Mouse (Mus musculus) layer of hippocampus, adult 8-10 months (tissue): ENCODE measurements at regions not wholly inside any gene's neighbourhood (a gene's known extent, or its start where the extent isn't known, plus 50 kb on each side); places are given as distances from the start of the nearest gene placed in this dataset.

Experiments
- DNase-seq, 2 experiments: peaks; one replicate each; pipeline ENCODE4 v3.0.0; 2022; ENCODE audit warnings: low spot score in 2 of 2

DNA sequence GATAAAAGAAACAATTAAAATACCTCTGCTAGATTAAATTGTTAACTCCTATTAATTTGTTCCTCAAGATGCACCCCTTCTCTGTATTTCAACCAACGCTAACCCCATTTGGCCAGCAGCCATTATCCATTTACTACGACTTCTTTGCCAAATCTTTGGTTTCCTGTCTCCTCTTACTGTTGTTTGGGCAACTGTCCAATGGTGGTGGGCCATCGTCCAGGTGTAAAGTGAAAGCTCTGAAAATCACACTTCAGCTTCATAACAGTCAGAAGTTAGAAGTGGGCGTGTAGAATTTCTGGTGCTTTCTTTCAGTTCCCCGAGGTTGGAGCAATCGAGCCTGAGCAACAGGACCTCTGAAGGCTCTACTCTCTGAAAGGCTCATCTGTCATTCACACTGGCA lies 66.8 kb upstream of the Zbtb20 start:
- no peak for DNase-seq

DNA sequence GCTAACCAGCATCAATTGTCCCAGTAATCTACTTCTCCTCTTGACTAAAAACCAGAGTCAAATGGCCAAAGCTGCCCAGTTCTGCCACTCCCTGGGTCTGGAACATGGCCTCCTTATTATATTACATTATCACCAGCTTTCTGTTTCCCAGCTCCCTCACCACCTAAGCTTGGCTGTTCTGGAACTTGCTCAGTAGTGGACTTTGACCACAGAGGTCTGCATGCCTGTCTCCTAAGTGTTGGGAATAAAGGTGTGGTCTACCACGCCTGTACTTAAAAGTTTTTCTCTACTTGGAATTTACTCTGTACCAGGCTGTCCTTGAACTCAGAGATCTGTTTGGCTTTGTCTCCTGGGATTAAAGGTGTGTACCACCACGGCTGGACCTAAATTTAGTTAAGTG lies 68.1 kb upstream of the Zbtb20 start:
- DNase-seq, result no peak

DNA sequence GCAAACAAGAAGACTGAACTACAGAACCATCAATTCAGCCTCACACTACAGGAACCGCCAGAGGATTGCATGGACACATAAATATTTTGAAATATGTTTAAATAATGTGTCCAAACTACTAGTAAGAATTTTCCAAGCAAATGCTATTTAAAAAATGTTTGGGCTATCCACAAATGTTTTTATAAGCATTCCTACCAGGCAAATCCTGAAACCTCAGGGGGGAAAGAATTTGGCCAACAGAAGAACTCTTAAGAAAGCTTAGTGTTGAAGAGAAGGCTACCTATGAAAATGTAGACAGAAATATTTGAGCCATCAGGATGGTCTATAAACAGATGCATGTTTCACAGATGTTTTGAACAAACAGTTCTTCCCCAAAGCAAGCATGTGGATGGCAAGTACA lies 72.1 kb upstream of the Zbtb20 start:
- no peak for DNase-seq

DNA sequence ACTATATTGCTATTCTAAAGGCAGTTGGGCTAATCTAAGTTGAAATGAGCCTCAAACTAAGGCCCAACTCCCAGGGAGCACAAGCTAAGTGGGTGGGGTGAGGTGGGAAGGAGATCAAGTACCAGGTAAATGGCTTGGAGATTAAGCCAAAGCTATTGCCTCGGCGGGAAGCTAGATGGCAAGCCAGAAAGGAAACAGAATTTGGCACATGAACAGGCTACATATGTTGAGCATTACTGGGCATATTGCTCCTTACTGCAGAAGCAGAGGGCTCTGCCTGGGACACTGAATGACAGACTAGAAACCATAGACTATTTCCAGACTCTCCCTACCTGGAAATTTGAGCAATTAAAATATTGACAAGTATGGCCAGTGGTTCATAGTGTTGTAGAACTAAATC lies 83.1 kb upstream of the Zbtb20 start:
- DNase-seq, result no peak

DNA sequence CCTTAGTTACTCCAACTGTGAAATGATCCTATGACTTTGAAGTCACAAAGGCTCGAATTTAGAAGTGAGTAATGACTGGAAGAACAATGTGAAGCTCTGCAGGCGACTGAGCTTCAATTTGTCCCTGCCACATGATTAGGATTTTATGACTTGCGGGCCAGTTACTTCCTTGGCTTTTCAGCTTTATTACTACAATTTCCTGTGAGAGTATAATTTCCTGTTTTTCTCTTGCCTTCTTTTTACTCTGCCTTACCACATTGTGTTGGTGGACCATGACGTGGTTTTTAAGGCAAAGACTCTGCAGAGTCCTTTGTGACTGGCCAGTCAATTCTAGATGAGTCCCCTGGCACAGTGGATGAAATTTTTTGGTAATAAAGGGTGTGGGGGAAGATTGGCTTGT lies 91.0 kb upstream of the Zbtb20 start:
- DNase-seq, result no peak

DNA sequence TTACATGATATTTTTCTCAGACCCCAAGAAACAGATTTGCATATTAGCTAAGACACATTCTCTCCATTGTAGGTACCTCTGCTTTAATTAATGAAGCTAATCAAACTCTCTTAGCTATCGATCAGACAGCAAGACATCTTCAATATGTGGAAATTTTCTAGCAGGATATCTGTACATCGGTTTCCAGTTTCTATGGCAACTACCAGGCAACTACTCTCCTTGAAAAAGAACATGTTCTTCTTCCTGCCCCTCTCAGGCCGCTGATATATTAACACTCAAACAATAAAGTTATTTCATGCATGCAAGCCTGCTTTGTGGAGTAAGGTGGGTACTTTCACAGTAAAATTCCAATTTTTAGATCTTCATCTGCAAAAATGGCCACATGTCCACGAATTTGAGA lies 91.7 kb upstream of the Zbtb20 start:
- DNase-seq, result no peak

DNA sequence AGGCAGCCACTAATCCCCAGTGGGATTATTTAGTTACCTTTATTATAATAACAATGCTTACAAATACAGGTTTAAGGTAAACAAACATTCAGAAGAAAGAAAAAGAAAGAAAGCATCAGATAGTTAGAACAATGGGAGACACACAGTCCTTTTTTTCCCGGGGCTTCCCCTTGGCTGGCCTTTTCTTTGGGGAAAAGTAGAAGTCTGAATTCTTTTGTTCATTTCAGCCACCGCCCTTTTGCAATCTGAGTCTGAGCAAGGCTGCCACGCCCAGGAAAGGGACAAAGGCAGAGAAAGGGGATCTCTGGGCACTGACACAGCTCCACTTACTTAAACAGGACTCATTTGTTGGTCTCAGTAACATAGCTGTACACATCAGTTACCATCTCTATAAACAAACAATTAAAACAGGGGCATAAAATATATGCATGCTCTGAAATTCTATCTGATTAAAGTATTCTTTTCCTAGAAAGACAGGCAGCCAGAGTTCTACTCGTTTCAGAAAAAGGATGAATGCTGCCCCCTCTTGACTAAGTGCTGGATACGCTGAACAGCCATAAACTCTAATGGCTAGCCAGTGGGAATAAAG lies 93.5 kb upstream of the Zbtb20 start:
- DNase-seq, result peak; percentile 34 to 49

DNA sequence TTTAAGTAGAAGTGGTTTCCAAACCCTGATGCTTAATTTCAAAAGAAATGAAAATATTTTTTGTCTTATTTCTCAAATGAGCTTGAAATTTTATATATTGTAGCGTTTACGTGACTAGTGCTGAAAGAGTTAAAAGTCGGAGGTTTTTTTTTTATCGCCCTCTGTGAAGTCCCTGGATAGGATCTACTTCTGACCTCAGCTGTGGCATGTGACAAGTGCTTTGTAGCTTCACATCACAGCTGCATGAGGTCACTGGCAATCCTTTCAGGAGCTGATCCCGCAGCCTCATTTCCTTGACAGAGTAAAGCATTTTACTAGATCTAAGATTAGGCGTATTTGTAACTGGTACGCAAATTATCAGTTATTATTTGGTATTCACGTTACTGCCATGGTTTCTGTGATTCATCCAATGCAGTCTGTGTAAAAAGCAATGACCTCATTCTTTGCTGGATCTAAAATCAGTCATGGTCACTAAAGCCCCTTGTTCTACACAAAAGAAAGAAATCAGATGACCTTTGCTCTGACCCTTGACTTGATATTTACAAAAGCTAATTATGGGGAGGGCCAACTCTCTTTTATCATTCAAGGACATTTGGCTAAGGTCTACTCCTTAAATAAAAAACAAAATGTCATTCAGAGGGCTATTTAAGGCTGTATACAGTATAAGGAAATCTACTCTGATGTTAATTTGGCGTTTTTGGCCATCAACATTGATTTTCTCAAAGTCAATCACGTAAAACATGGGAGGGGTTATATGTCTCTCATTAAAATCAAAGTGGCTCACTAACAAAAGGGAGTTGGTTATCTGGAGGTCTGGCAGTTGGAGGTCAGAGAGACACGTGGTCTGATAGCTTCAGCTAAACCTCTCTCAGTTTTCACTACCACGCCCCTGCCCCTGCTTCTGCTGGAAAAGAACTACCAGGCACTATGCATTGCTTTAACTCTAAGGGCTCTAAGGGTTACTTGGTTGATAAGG lies 94.3 kb upstream of the Zbtb20 start:
- no peak for DNase-seq

DNA sequence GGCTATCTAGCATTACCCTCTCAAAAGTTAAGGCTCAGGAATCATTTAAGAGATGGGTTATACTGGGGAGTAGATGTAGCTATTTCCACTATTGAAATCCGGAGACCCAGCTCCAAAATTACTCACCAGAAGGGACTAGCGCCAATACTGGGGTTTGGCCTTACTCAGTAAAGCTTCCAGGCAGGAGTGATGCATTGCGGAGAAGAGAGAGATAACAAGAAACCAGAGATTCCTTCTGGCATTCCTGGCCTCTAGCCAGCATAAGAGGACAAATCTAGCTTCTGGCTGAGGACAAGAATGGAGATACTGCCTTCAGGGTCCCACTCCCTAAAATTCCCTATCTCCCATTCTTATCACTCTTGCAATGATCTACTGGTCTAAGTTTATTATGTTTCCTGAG lies 95.7 kb upstream of the Zbtb20 start:
- DNase-seq, result no peak

DNA sequence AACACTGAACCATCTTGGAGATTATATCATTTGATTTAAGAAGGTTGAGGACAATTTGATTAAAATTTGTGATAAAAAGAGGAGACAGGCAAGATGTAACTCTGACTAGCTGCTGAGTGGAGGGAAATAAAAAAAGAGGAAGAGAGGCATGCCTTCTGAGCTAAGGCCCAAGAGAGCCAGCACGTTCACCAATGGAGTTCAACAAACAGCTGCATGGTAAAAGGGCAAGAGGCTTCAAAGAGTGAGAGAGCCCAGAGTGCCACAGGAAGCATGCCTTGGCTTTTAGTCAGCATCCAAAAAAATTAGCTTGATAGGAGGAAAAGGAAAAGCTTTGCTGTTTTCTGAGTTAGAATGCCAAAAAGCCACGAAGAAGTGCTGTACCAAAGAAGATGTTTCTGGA lies 103.0 kb upstream of the Zbtb20 start:
- no peak for DNase-seq

DNA sequence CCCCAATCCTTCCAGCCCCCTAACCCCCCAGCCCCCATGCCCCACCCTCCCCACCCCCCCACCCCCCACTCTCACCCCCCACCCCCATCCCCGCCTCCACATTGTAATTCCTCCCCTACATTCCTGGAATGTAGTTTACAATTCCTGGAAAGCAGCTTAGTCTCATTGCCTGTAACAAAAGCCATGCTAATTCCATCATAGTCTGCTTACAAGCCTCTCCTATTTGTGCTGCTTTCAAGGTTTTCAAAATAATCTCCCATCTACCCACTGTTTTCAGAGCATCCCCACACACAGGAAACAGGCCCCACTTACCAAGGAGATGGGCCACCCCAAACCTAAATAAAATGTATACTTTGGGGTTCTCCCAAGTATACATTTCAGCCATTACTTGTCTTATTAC lies 105.5 kb upstream of the Zbtb20 start:
- no peak for DNase-seq

DNA sequence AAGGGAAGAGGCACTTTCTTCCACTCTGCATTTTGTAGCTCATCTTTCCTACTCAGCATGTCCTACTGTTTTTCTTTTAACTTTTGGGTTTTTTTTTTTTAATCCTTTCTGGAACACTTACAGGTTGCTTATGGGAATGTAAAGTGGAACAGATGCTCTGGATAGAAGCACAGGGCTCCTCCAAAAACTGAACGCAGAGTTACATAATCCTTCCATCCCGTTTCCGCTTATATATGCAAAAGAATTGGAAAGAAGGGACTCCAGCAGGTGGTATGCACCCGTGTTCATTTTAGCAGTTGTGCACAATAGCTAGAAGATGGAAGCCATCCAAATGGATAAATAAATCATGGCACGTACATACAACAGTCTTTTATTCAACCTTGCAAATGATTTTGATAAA lies 127.0 kb upstream of the Zbtb20 start:
- DNase-seq, result peak in 1 of 2 experiments; percentile 25

DNA sequence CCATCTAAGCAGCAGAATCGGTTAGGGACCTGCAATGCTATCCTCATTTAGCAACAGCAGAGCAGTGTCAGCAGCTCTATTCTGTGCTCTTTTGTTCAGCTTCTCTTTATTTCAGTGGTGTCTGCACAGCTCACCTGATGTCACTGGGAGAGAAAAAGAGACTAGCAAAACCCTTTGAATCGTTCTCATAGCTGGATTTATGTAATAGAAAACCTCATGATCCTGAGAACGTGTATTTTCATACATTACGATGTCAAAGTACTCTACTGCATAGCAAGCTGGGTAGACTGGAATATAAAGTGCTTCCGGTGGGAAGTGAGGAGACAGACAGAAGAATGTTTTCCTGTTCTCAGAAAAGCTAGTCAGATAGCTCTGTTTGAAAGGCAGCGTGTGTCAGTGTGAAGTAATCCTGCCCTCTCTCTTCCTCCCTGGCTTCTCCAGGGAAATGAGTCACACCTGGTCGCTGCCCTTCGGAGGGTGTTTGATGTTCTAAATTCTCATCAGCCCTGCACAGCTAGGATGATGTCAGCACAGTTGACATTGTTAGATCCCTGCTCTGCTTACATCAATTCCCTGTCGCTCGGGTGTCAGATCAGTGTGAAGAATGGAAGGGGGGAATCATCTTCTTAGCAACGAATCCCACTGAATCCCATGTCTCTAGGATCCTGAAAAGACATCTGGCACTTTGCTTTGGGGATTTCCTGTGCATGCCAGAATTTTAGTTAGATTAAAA lies 129.6 kb upstream of the Zbtb20 start:
- peak in 1 of 2 experiments; percentile 19 for DNase-seq

DNA sequence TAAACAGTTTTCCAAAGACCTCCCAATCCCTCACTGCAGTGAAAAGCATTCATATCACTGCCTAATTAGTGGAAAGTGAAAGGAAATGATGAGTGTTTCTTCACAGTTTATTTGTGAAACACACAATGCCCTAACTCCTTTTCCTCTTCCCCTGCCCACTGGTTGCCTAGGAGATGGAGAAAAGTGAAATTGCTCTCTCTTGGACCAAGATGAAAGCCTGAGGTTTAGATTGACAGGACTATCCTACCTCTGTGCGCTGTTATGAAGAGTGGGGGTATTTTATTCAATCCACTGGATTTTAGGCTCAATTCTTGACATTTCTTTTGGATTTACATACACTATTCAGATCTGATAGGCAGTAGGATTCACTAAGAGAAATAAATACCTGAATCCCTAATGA lies 132.1 kb upstream of the Zbtb20 start:
- no peak for DNase-seq

DNA sequence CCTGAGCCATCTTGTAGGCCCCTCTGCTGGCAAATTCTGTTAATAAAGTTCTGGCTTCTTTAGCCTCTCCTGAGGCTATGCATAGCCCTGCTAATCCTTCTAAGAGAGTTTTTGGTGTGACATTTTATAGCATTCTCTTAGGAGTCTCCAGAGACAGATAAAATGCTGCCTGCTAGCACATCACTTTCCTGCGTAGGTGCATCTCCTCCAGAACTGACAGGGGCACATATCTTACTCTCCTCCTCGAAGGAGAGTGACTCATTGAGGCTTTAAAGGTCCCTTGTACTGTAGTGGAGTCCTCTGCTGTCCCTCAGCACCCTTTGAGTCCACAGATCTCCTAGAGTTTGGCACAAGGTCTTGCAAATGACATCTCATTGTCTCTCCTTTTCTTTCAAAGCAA lies 132.6 kb upstream of the Zbtb20 start:
- DNase-seq, result no peak

DNA sequence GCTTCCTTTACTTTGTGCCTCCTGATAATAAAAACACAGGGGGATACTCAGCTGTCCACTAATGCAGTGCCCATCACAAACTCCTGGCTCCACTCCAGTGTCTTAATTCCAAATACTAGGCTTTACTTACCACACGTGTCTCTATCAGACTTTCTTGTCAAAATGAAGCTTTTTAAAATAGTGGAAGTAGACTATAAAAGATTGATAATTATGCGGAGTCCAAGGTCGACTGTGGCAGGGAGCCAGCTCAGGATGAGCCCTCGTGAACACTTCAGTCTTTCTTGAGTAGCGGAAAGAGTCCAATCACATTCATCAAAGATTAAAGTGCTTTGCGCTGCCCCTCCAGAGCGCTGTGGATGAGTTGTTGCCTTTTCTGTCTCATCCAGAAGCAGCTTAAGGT lies 147.9 kb upstream of the Zbtb20 start:
- no peak for DNase-seq

DNA sequence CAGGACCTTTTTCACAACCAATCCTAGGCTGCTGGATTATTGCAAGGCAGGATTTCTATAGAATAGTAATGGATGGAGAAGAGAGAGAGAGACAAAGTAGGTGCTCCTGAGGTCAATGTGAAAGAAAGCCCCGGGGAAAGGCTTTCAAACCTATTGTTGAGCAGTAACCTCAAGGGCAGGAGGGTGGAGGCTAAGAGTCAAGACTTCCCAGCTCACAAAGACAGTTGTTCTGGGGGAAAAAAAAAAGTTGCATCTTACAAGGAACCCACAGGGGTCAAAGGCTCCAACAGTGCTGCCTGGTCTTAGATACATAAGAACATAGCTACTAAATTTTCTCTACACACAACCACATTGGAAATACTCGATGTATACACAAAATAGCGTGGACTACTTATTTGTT lies 155.8 kb upstream of the Zbtb20 start:
- no peak for DNase-seq

DNA sequence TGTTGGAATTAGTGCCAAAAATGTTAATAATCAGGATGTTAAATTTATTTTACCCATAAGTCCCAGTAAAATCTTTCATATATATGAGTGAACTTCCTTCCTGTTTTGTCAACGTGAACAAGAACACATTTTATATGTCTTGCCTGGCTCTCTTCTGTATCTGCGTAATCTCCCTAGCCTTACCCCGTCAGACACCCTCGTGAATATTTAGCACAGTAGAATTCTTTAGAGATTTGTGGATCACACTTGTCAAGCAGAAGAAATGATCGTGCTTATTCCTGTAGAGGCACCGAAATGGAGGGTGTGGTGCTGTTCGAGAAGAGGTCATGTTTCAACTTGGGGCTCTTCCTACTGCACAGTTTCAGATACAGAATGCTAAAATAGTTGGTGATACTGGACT lies 157.2 kb upstream of the Zbtb20 start:
- DNase-seq, result no peak

DNA sequence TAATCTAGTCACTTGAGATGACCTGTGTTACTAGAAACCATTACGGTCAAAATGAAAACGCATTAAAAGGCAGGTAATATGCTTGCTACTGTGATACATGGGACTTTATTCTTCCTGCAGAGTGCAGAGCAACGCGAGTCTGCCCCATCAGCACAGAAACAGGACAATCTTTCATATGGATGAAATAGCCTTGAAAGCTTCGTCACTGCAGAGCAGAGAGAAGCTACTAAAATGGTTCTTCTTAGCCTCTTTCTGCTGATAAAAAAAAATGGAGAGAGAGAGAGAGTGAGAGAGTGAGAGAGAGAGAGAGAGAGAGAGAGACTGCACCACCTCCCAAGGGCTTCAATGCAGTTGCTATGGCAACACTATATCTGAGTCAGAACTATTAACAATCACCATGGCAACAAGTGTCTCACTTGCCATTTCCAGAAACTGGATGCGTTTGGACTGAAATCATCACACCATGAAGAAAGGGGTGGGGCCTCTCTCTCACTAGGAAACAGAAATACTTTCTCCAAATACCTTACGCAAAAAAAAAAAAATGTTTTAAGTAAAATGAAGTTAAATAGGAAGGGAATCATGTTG lies 157.8 kb upstream of the Zbtb20 start:
- peak; percentile 32 to 69 for DNase-seq

DNA sequence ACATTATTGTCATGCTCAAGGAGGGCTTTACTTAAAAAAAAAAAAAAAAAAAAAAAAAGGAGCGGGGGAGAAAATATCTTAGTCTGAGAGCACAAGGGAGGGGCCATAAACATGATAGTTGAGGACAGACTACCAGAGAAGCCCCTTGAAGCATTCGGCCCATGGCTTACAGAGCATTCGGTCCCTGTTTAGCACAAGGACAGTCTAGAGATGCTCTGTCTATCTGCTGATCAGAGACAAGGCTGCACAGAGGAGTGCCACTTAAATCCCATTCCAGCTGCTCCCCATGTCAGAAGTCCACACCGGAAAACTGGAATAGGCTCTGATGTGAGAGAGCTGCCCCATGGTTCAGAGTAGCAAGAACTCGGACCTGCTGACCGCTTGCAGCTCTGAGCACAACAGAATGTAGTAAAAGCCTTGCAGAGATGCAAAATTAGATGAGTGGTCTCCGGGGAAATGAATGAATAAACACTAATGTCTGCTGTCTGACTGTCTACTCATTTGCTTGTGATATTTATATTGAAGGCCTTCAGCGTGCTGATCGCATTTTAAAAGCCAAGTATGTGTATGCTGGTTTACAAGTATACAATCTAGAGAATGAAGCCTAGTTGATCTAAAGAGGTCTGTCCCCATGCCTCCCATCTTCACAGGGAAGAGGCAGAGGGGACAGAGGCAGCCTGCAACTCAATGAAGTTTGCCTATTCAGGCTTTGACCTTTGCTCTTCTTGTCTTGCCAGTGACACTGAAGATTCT lies 158.4 kb upstream of the Zbtb20 start:
- DNase-seq, result peak in 1 of 2 experiments; percentile 6

DNA sequence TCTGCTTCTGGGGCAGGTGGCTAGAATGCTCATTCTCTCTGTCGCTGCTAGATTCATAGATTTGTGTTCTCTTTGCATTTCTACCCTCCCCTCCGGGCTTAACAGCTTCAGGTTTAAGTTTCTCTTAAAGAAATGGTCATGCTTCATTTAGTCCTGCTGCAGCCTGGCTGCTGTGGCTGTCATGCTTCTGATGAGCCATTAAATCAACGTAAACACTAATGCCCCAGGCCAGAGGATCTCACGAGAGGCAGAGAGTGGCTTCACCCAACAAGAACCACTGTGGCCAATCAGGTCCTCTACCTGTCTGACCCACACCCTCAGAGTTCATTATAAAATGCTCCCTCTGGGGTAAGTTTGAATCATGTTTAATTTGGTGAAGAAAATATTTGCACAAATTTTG lies 173.0 kb upstream of the Zbtb20 start:
- DNase-seq, result no peak
